Mouse (Mus musculus) limb, embryonic 14.5 days (tissue): ENCODE results near the gene Aqp9. TPM values are rescaled to one million over a fixed set of nuclear protein-coding genes. Genes with fewer than 3 reads are reported as not detected.

Experiments used
- ATAC-seq: fragments of 200-750 bp; cut with Nextera tagmentation; 2 replicates; pipeline ENCODE4 v1.8.0; 2017; ENCODE audit warnings: low read depth, moderate number of reproducible peaks, moderate TSS enrichment; ENCODE audit not compliant: low FRiP score
- DNase-seq: peaks from one replicate; pipeline ENCODE4 v3.0.0-alpha.2; 2015; ENCODE audit warnings: low spot score
- H3K27ac ChIP-seq: fragments of 300-500 bp; sonication (generic); replicated peaks from 2 replicates; pipeline ENCODE4 v1.5.1; 2014; ENCODE audit warnings: low read depth, mild to moderate bottlenecking, low read length, moderate library complexity, mixed read lengths
- H3K27me3 ChIP-seq: fragments of 300-500 bp; sonication (generic); 2 replicates; pipeline ENCODE4 v1.6.1; 2014; ENCODE audit warnings: low read length, mixed read lengths; ENCODE audit not compliant: control insufficient read depth, insufficient read depth
- H3K36me3 ChIP-seq: fragments of 300-500 bp; sonication (generic); 2 replicates; pipeline ENCODE4 v1.6.1; 2014; ENCODE audit warnings: mild to moderate bottlenecking, low read length, moderate library complexity, mixed read lengths; ENCODE audit not compliant: control insufficient read depth, insufficient read depth
- H3K4me1 ChIP-seq: fragments of 300-500 bp; sonication (generic); 2 replicates; pipeline ENCODE4 v1.6.1; 2014; ENCODE audit warnings: antibody characterized with exemption, low read length, mixed read lengths; ENCODE audit not compliant: control insufficient read depth, insufficient read depth
- H3K4me2 ChIP-seq: fragments of 300-500 bp; sonication (generic); replicated peaks from 2 replicates; pipeline ENCODE4 v1.6.1; 2014; ENCODE audit warnings: low read depth, mild to moderate bottlenecking, low read length, moderate library complexity; ENCODE audit not compliant: severe bottlenecking
- H3K4me3 ChIP-seq: fragments of 300-500 bp; sonication (generic); replicated peaks from 2 replicates; pipeline ENCODE4 v1.5.1; 2014; ENCODE audit warnings: low read length
- H3K9ac ChIP-seq: fragments of 300-500 bp; sonication (generic); 2 replicates; pipeline ENCODE4 v1.6.1; 2014; ENCODE audit warnings: mild to moderate bottlenecking, low read depth, low read length, moderate library complexity; ENCODE audit not compliant: severe bottlenecking
- H3K9me3 ChIP-seq: fragments of 300-500 bp; sonication (generic); 2 replicates; pipeline ENCODE4 v1.6.1; 2016; ENCODE audit warnings: low read length; ENCODE audit not compliant: control insufficient read depth
- POLR2A ChIP-seq: fragments of 200-500 bp; IDR thresholded peaks from 2 replicates; pipeline ENCODE4 v1.8.0; 2012; ENCODE audit warnings: inconsistent platforms, mild to moderate bottlenecking, moderate library complexity, borderline replicate concordance; ENCODE audit not compliant: insufficient read depth, insufficient read length; ENCODE audit errors: extremely low read depth
- WGBS: fragments of 180-500 bp; shearing (Covaris S2); extraction: QIAGEN DNeasy Blood & Tissue Kit; methylation state at CpG from one replicate; pipeline ENCODE4 v1.1.7; 2014; 5-methylcytosine and 5-hydroxymethylcytosine counted together
- polyA plus RNA-seq, 2 experiments: library from polyadenylated mRNA; depleted of rRNA in 1 of 2; stranded (reverse) in 1 of 2; unstranded in 1 of 2; fragments of >200 nt; fragmentation: Nextera tagmentation in 1 of 2; extraction: Ambion mirVana in 1 of 2; gene quantifications; 2 replicates each; pipeline versions ENCODE4 v1.2.1 to v1.2.3; 2012 to 2014

Gene Aqp9
- polyA plus RNA-seq, 2 experiments = 0.49 to 1.1 TPM

DNA sequence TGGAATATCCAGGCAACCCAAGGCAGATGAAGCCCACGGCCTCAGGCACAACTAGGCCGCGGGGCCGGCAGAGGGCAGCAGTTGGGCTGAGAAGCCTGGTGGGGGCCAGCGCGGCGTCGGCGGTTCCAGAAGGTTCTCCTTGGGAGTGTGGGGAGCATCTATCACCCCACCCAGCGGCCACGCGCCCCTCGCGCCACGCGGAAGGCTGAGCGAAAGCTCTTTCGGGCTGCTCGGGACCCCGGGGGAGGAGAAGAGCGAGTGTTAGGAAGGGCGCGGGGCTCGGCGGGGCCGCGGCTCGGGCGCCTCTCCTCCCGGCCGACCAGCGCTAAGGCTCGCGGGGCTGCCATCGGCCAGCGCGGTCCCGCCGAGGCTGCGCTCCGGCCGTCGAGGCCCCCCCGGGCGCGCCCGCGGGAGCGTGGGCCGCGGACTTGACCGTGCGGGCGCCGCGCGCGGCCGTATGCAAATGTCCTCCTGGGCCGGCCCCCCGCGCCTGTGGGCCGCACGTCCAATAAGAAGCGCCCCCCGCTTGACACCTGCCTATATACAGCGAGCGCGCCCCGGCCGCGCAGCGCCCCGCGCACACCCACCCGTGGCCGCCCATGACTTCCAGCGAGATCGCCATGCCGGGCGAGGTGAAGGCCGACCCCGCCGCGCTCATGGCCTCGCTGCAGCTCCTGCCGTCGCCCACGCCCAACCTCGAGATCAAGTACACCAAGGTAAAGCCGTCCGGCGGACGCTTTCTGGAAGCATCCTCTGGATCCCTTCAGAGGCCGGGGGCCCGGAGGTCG, 47.0 kb upstream of the Aqp9 start, which contains the start of gene Aldh1a2:
TSS of gene Aldh1a2 (plus strand) at position 542 of the 788 bp plus-strand sequence.
- no peaks in the 10 kb centered on the region for H3K9me3 ChIP-seq
- peak; percentile 77 for ATAC-seq
- peak within 1 kb of the TSS; percentile 44 for H3K9ac ChIP-seq
- peaks cover 68% of the 10 kb centered on the region for H3K27me3 ChIP-seq
- no peaks in the 10 kb centered on the region for H3K36me3 ChIP-seq
- no peak within 1 kb of the TSS for H3K27ac ChIP-seq
- H3K4me2 ChIP-seq = peak within 1 kb of the TSS; percentile 69
- H3K4me3 ChIP-seq = peak within 1 kb of the TSS; percentile 45
- under 1% methylated on average over 52 of the region's 97 CpGs for WGBS
- TF ChIP-seq POLR2A = no peak
- peak; percentile 60 for DNase-seq
- H3K4me1 ChIP-seq = peaks cover 6% of the 10 kb centered on the region; the same call in 1 of the 2 replicates

DNA sequence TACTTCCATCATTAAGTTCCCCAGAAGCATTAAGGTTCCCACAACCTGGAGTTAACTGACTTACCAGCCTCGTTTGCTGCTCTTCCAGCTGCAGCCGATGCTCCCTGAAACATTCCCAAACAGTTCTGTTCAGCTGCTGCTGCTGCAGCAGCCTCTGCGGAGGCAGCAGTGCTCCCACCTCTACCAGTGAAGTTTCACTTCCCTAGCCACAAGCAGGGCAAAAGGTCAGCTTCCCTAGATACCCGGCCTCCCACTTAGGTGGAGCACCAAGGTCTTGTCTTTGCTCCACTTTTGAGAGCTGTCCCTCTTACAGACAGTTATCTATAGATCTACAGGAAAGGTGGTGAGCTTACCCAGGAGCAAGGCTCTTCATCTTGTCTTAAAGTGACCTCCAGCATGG, 45.2 kb upstream of the Aqp9 start:
- Histone ChIP-seq H3K4me1 (peaks cover 6% of the 10 kb centered on the region; the same call in 1 of the 2 replicates), H3K27ac (no peak overlapping the region), H3K9me3 (no peaks in the 10 kb centered on the region), H3K9ac (no peak overlapping the region), H3K4me3 (no peak overlapping the region), H3K36me3 (no peaks in the 10 kb centered on the region), H3K4me2 (no peak overlapping the region), H3K27me3 (peaks cover 60% of the 10 kb centered on the region)
- DNase-seq (no peak), ATAC-seq (no peak)
- WGBS = 16% methylated on average over 4 of the region's 4 CpGs
- TF ChIP-seq POLR2A = no peak

DNA sequence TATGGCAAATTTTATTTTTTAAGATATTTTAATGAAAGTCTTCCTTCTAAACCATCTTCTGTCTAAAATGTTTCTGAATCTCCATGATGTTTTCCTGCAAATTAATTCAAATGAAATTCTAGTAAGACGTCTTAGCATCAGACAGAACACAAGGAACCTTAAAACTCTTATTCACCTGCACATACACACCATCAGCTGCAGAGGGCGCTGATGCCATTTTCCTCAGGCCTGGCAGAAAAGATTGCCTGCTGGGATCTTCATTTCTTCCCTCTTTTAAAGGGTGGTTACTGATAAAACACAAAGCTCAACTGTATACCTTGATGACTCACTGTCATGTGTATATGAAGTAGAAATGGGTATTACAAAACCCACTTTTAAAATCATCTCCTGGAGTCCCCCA, 42.4 kb upstream of the Aqp9 start:
- Histone ChIP-seq H3K36me3 (no peaks in the 10 kb centered on the region), H3K9ac (no peak overlapping the region), H3K4me3 (no peak overlapping the region), H3K9me3 (no peaks in the 10 kb centered on the region), H3K4me1 (peaks cover 3% of the 10 kb centered on the region; the same call in 1 of the 2 replicates), H3K27me3 (peaks cover 36% of the 10 kb centered on the region), H3K4me2 (no peak overlapping the region), H3K27ac (no peak overlapping the region)
- ATAC-seq (no peak), DNase-seq (no peak)
- 9% methylated on average over 2 of the region's 2 CpGs for WGBS
- TF ChIP-seq POLR2A = no peak

DNA sequence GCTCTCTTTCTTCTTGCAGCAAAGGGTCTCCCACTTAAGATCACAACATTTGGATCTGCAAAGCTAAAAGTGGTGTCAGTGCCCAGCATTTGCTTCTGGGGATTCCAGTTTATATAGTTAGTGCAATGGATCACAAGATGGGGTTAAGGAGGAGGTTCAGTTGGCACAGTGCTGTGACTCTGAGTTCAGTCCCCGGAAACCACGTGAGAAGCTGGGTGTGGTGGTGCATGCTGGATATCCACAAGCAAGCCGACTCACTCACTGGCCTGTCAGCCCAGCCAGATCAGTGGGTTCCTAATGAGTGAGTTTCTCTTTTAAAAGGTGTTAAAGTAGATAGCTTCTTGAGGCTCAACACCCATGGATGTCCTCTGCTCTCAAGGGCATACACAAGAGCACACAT, 40.8 kb upstream of the Aqp9 start:
- DNase-seq (no peak), ATAC-seq (no peak)
- WGBS = 64% methylated on average over 3 of the region's 3 CpGs
- no peaks in the 10 kb centered on the region for H3K36me3 ChIP-seq
- H3K4me2 ChIP-seq = no peak overlapping the region
- no peaks in the 10 kb centered on the region for H3K4me1 ChIP-seq
- H3K27ac ChIP-seq = no peak overlapping the region
- no peak for TF ChIP-seq POLR2A
- H3K9ac ChIP-seq = no peak overlapping the region
- H3K9me3 ChIP-seq = no peaks in the 10 kb centered on the region
- peaks cover 20% of the 10 kb centered on the region for H3K27me3 ChIP-seq
- H3K4me3 ChIP-seq = no peak overlapping the region

DNA sequence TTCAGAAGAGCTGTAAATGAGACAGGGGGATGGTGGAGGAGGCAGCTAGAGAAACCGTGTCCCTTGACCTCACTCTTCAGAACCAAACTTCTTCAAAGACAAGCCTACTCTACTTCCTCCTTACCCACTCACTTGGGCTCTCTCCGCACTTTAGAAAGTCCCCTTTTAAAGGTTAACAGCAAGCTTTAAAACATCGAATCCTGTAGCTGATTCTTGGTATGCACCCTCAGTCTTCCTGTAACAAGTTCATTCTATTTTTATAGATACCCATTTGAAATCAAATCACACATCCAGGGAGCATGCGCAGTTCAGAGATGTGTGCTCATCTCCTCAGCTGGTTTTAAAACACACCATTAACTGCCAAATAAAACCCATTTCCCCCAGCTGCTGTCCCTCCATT, 33.8 kb upstream of the Aqp9 start:
- TF ChIP-seq POLR2A = no peak
- 75% methylated on average over 4 of the region's 4 CpGs for WGBS
- DNase-seq = no peak

More for the DNA sequence above, 33.8 kb upstream of the Aqp9 start:
- Histone ChIP-seq H3K9me3 (no peaks in the 10 kb centered on the region), H3K4me1 (peaks cover 2% of the 10 kb centered on the region; the same call in 1 of the 2 replicates), H3K4me2 (no peak overlapping the region), H3K4me3 (no peak overlapping the region), H3K9ac (no peak overlapping the region), H3K36me3 (no peaks in the 10 kb centered on the region), H3K27me3 (no peaks in the 10 kb centered on the region), H3K27ac (no peak overlapping the region)
- ATAC-seq = no peak
